Mouse (Mus musculus): ENCODE measurements around the gene Best2. TPM values are rescaled to one million over a fixed set of nuclear protein-coding genes. Genes with fewer than 3 reads are reported as not detected.

Best2 gene
- polyA plus RNA-seq, 1 experiment from 2014 or later, result not detected

GRCm38 (mm10) chr8:85029271-85029670, 14.9 kb upstream of the Best2 start:
- H3K4me3 ChIP-seq (ENCODE audit: control insufficient read depth in 1 of 2, insufficient read depth in 1 of 2, low read depth in 1 of 2, low read length in 2 of 2), result no peak overlapping the region
- no peak for ATAC-seq (ENCODE audit: insufficient number of reproducible peaks, insufficient read depth, low FRiP score, low read depth)
- 85% methylated on average over 14 of the region's 14 CpGs for WGBS
- peaks cover 11 to 29% of the 10 kb centered on the region in 2 experiments for H3K4me1 ChIP-seq (ENCODE audit: control insufficient read depth in 2 of 2, insufficient read depth in 2 of 2, low read length in 2 of 2)
- H3K9me3 ChIP-seq (ENCODE audit: control insufficient read depth, low read length), result no peaks in the 10 kb centered on the region
- H3K4me2 ChIP-seq (ENCODE audit: low read length), result peak overlapping the region; percentile 94; the same call in 1 of the 2 replicates
- H3K9ac ChIP-seq (ENCODE audit: low read length), result peak overlapping the region; percentile 98; the same call in 1 of the 2 replicates
- H3K27me3 ChIP-seq (ENCODE audit: control insufficient read depth, insufficient read depth, low read length), result no peaks in the 10 kb centered on the region
- H3K36me3 ChIP-seq (ENCODE audit: control insufficient read depth, insufficient read depth, low read length), result peaks cover 53% of the 10 kb centered on the region
- H3K27ac ChIP-seq (replicated peaks in 1 of 2; ENCODE audit: control insufficient read depth in 1 of 2, insufficient read depth in 1 of 2, low read depth in 2 of 2, low read length in 2 of 2), result no peak overlapping the region

GRCm38 (mm10) chr8:85027922-85028321, 13.6 kb upstream of the Best2 start:
- no peak overlapping the region for H3K27ac ChIP-seq (replicated peaks in 1 of 2; ENCODE audit: control insufficient read depth in 1 of 2, insufficient read depth in 1 of 2, low read depth in 2 of 2, low read length in 2 of 2)
- H3K9ac ChIP-seq (ENCODE audit: low read length), result peak overlapping the region; percentile 98
- H3K9me3 ChIP-seq (ENCODE audit: control insufficient read depth, low read length), result no peaks in the 10 kb centered on the region
- H3K4me3 ChIP-seq (ENCODE audit: control insufficient read depth in 1 of 2, insufficient read depth in 1 of 2, low read depth in 1 of 2, low read length in 2 of 2), result peak overlapping the region; percentile 6 to 97; a peak in 3 of 4 replicates
- H3K27me3 ChIP-seq (ENCODE audit: control insufficient read depth, insufficient read depth, low read length), result no peaks in the 10 kb centered on the region
- H3K4me1 ChIP-seq (ENCODE audit: control insufficient read depth in 2 of 2, insufficient read depth in 2 of 2, low read length in 2 of 2), result peaks cover 11 to 33% of the 10 kb centered on the region in 2 experiments
- no peak for ATAC-seq (ENCODE audit: insufficient number of reproducible peaks, insufficient read depth, low FRiP score, low read depth)
- WGBS, result 23% methylated on average over 2 of the region's 2 CpGs
- H3K36me3 ChIP-seq (ENCODE audit: control insufficient read depth, insufficient read depth, low read length), result peaks cover 52% of the 10 kb centered on the region
- peak overlapping the region; percentile 94 for H3K4me2 ChIP-seq (ENCODE audit: low read length)

GRCm38 (mm10) chr8:85027516-85027855, 13.2 kb upstream of the Best2 start:
- Histone ChIP-seq H3K9me3 (ENCODE audit: control insufficient read depth, low read length) (no peaks in the 10 kb centered on the region), H3K4me1 (ENCODE audit: control insufficient read depth in 2 of 2, insufficient read depth in 2 of 2, low read length in 2 of 2) (peaks cover 11 to 33% of the 10 kb centered on the region in 2 experiments), H3K27me3 (ENCODE audit: control insufficient read depth, insufficient read depth, low read length) (no peaks in the 10 kb centered on the region), H3K36me3 (ENCODE audit: control insufficient read depth, insufficient read depth, low read length) (peaks cover 52% of the 10 kb centered on the region), H3K4me3 (ENCODE audit: control insufficient read depth in 1 of 2, insufficient read depth in 1 of 2, low read depth in 1 of 2, low read length in 2 of 2) (peak overlapping the region; percentile 96 to 97), H3K9ac (ENCODE audit: low read length) (peak overlapping the region; percentile 98), H3K4me2 (ENCODE audit: low read length) (peak overlapping the region; percentile 94), H3K27ac (replicated peaks in 1 of 2; ENCODE audit: control insufficient read depth in 1 of 2, insufficient read depth in 1 of 2, low read depth in 2 of 2, low read length in 2 of 2) (peak overlapping the region; percentile 48 to 72; a peak in 3 of 4 replicates)
- WGBS, result under 1% methylated on average over 13 of the region's 13 CpGs
- no peak for ATAC-seq (ENCODE audit: insufficient number of reproducible peaks, insufficient read depth, low FRiP score, low read depth)

DNA sequence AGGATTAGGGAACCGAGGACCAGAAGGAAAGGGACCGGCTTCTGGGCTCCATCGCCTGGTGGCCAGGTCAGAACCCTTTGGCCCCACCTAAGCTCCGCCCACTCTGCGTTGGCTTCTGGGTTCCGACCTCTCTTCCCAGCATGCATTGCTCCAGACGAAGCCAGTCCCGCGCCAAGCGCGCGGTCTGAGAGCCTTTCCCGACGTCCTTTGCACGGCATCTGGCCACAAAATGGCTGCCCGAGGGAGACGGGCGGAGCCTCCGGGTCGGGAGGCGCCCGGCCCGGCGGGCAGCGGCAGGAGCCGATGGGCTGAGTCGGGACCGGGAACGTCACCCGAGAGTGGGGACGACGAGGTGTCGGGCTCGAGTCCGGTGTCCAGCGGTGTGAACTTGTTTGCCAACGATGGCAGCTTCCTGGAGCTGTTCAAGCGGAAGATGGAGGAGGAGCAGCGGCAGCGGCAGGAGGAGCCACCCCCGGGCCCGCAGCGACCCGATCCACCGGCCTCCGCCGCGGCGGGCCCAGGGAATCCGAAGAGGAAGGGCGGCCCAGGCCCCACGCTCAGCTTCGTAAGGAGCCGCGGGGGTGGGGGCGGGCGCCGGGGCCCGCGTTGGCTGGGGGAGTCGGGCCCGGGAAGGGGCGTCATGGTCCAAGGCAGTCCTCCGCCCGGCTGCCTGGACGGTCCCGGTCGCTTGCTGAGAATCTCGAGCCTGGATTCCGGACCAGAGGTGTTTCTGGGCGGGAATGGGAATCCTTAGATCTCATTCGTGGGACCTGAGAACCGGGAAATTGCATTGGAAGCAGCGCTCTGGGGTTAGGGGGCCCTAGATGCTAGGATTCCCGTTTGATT, 12.6 kb upstream of the Best2 start, which contains the start of gene Trir:
Trir (plus strand) TSS at position 154 of the 846 bp plus-strand sequence.
- under 1% methylated on average over 74 of the region's 75 CpGs for WGBS
- ATAC-seq (ENCODE audit: insufficient number of reproducible peaks, insufficient read depth, low FRiP score, low read depth), result peak; percentile 81
- Histone ChIP-seq H3K9ac (ENCODE audit: low read length) (peak within 1 kb of the TSS; percentile 98), H3K27me3 (ENCODE audit: control insufficient read depth, insufficient read depth, low read length) (no peaks in the 10 kb centered on the region), H3K9me3 (ENCODE audit: control insufficient read depth, low read length) (no peaks in the 10 kb centered on the region), H3K4me2 (ENCODE audit: low read length) (peak within 1 kb of the TSS; percentile 94), H3K27ac (replicated peaks in 1 of 2; ENCODE audit: control insufficient read depth in 1 of 2, insufficient read depth in 1 of 2, low read depth in 2 of 2, low read length in 2 of 2) (peak within 1 kb of the TSS; percentile 72 to 89), H3K4me3 (ENCODE audit: control insufficient read depth in 1 of 2, insufficient read depth in 1 of 2, low read depth in 1 of 2, low read length in 2 of 2) (peak within 1 kb of the TSS; percentile 96 to 97), H3K36me3 (ENCODE audit: control insufficient read depth, insufficient read depth, low read length) (peaks cover 52% of the 10 kb centered on the region), H3K4me1 (ENCODE audit: control insufficient read depth in 2 of 2, insufficient read depth in 2 of 2, low read length in 2 of 2) (peaks cover 11 to 33% of the 10 kb centered on the region in 2 experiments)

GRCm38 (mm10) chr8:85025098-85025932, 11.0 kb upstream of the Best2 start, which contains the start of gene Asna1:
TSS of gene Asna1 (minus strand) at chr8:85025281.
- 5% methylated on average over 30 of the region's 30 CpGs for WGBS
- Histone ChIP-seq H3K36me3 (ENCODE audit: control insufficient read depth, insufficient read depth, low read length) (peaks cover 53% of the 10 kb centered on the region), H3K4me1 (ENCODE audit: control insufficient read depth in 2 of 2, insufficient read depth in 2 of 2, low read length in 2 of 2) (peaks cover 11 to 33% of the 10 kb centered on the region in 2 experiments), H3K9ac (ENCODE audit: low read length) (peak within 1 kb of the TSS; percentile 88), H3K9me3 (ENCODE audit: control insufficient read depth, low read length) (no peaks in the 10 kb centered on the region), H3K27me3 (ENCODE audit: control insufficient read depth, insufficient read depth, low read length) (no peaks in the 10 kb centered on the region), H3K27ac (replicated peaks in 1 of 2; ENCODE audit: control insufficient read depth in 1 of 2, insufficient read depth in 1 of 2, low read depth in 2 of 2, low read length in 2 of 2) (peak within 1 kb of the TSS; percentile 72 to 84), H3K4me3 (ENCODE audit: control insufficient read depth in 1 of 2, insufficient read depth in 1 of 2, low read depth in 1 of 2, low read length in 2 of 2) (peak within 1 kb of the TSS; percentile 87 to 97), H3K4me2 (ENCODE audit: low read length) (peak within 1 kb of the TSS; percentile 94)
- ATAC-seq (ENCODE audit: insufficient number of reproducible peaks, insufficient read depth, low FRiP score, low read depth), result peak; percentile 81

DNA sequence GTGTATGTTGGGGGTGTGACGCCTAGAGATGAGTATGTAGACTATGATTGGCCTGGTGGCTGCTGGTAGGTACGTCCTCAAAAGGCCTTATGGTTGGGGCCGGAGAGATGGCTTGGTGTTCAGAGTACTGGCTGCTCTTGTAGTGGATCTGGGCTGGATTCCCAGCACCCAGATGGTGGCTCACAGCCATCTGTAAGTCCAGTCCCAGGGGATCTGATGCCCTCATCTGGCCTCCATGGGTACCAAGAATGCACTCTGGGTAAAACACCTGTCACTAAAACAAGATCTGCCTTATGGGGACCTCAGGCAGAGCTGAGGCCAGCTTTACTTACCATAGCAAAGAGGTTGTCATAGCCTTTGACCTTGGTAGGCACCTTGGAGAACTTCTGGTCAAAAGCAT, 9.5 kb upstream of the Best2 start:
- H3K4me1 ChIP-seq (ENCODE audit: control insufficient read depth in 2 of 2, insufficient read depth in 2 of 2, low read length in 2 of 2), result peaks cover 11 to 28% of the 10 kb centered on the region in 2 experiments
- H3K9ac ChIP-seq (ENCODE audit: low read length), result no peak overlapping the region
- no peaks in the 10 kb centered on the region for H3K9me3 ChIP-seq (ENCODE audit: control insufficient read depth, low read length)
- H3K4me2 ChIP-seq (ENCODE audit: low read length), result peak overlapping the region; percentile 94
- H3K4me3 ChIP-seq (ENCODE audit: control insufficient read depth in 1 of 2, insufficient read depth in 1 of 2, low read depth in 1 of 2, low read length in 2 of 2), result peak overlapping the region in 1 of 2 experiments; percentile 97; a peak in 1 of 4 replicates
- no peak overlapping the region for H3K27ac ChIP-seq (replicated peaks in 1 of 2; ENCODE audit: control insufficient read depth in 1 of 2, insufficient read depth in 1 of 2, low read depth in 2 of 2, low read length in 2 of 2)
- H3K27me3 ChIP-seq (ENCODE audit: control insufficient read depth, insufficient read depth, low read length), result no peaks in the 10 kb centered on the region
- WGBS, result 90% methylated on average over 3 of the region's 3 CpGs
- no peak for ATAC-seq (ENCODE audit: insufficient number of reproducible peaks, insufficient read depth, low FRiP score, low read depth)
- peaks cover 55% of the 10 kb centered on the region for H3K36me3 ChIP-seq (ENCODE audit: control insufficient read depth, insufficient read depth, low read length)

- 97% methylated on average over 3 of the region's 3 CpGs for WGBS
- peaks cover 71% of the 10 kb centered on the region for H3K36me3 ChIP-seq (ENCODE audit: control insufficient read depth, insufficient read depth, low read length)
Observed at GRCm38 (mm10) chr8:85021514-85022055, 7.3 kb upstream of the Best2 start.

More at GRCm38 (mm10) chr8:85021514-85022055, 7.3 kb upstream of the Best2 start:
- H3K9me3 ChIP-seq (ENCODE audit: control insufficient read depth, low read length), result no peaks in the 10 kb centered on the region
- H3K9ac ChIP-seq (ENCODE audit: low read length), result no peak overlapping the region
- no peak overlapping the region for H3K4me3 ChIP-seq (ENCODE audit: control insufficient read depth in 1 of 2, insufficient read depth in 1 of 2, low read depth in 1 of 2, low read length in 2 of 2)
- H3K27ac ChIP-seq (replicated peaks in 1 of 2; ENCODE audit: control insufficient read depth in 1 of 2, insufficient read depth in 1 of 2, low read depth in 2 of 2, low read length in 2 of 2), result no peak overlapping the region
- H3K4me1 ChIP-seq (ENCODE audit: control insufficient read depth in 2 of 2, insufficient read depth in 2 of 2, low read length in 2 of 2), result peaks cover 7 to 17% of the 10 kb centered on the region in 2 experiments
- ATAC-seq (ENCODE audit: insufficient number of reproducible peaks, insufficient read depth, low FRiP score, low read depth), result no peak
- H3K27me3 ChIP-seq (ENCODE audit: control insufficient read depth, insufficient read depth, low read length), result no peaks in the 10 kb centered on the region
- no peak overlapping the region for H3K4me2 ChIP-seq (ENCODE audit: low read length)
